ENCODE assay signal across 25 mouse cellular contexts in genomic region chr8:71408231-71408630, GRCm38 (mm10). TPM values are rescaled to one million over a fixed set of nuclear protein-coding genes. Genes with fewer than 3 reads are reported as not detected.
"Had no signal": no experiment of that assay in that cellular context is flagged by ENCODE, and none has a peak within 500 bp of the region (broad histone marks: within the 10 kb centered on the region; RNA-seq: fewer than 3 reads in every experiment).

No protein-coding gene starts in this region.

- DNase-seq: gastrocnemius, adult 2 months; gastrocnemius, postnatal 10 days; gastrocnemius, postnatal 25 days; heart, postnatal 10 days; heart, postnatal 4 days; kidney, adult 18-20 months; kidney, adult 8-10 months; kidney, postnatal 10 days; kidney, postnatal 25 days; kidney, postnatal 4 days; liver; liver, embryonic 13.5 days had no signal

- H3K9ac ChIP-seq: hindbrain, embryonic 12.5 days; hindbrain, embryonic 14.5 days; limb, embryonic 12.5 days had no signal

- H3K9me3 ChIP-seq: hindbrain, embryonic 10.5 days; hindbrain, embryonic 12.5 days; limb, embryonic 10.5 days; limb, embryonic 12.5 days; liver, embryonic 13.5 days had no signal

- ATAC-seq: hindbrain, embryonic 16.5 days; inflammation-experienced regulatory T-cells, adult 6 months; intestine, postnatal 0 days had no signal

- H3K4me3 ChIP-seq: gastrocnemius, adult 2 months; hindbrain, embryonic 12.5 days; layer of hippocampus, adult 2 months; left cerebral cortex, adult 2 months; limb, embryonic 10.5 days had no signal

- H3K27ac ChIP-seq: gastrocnemius, adult 2 months; hindbrain, embryonic 10.5 days; hindbrain, embryonic 12.5 days; hindbrain, embryonic 14.5 days; layer of hippocampus, adult 2 months; left cerebral cortex, adult 2 months; limb, embryonic 10.5 days; limb, embryonic 12.5 days; liver, embryonic 13.5 days had no signal

- H3K4me2 ChIP-seq: heart, embryonic 11.5 days; hindbrain, embryonic 12.5 days; hindbrain, embryonic 14.5 days; limb, embryonic 12.5 days; liver, embryonic 11.5 days had no signal

- H3K27me3 ChIP-seq: hindbrain, embryonic 12.5 days; limb, embryonic 12.5 days; liver, embryonic 13.5 days had no signal

RNA-seq across cellular contexts. Expression of gene Ankle1, which starts 2.4 kb away (rescaled TPM):
- total RNA-seq: gastrocnemius, adult 2 months had no signal

RNA-seq across cellular contexts. Expression of gene Ushbp1, which starts 12.6 kb away (rescaled TPM):
- total RNA-seq: granulocyte monocyte progenitor cell, adult 5-6 weeks had no signal
